Mouse (Mus musculus) testis, postnatal 14 days (tissue): ENCODE results near the gene L3mbtl4.
A peak's percentile ranks its signal among the peaks of the same experiment; 100 is the strongest.
"Not testable (repeated sequence)": the region's sequence is repeated elsewhere in the genome, so short reads cannot be mapped to it uniquely, and the experiment has no call there.

Source experiments
- DNase-seq: peaks from one replicate; pipeline ENCODE4 v3.0.0; 2021; ENCODE audit warnings: low spot score

Gene L3mbtl4

GRCm38 (mm10) chr17:68405993-68406392 lies 132.4 kb downstream of the L3mbtl4 start:
- no peak for DNase-seq

- DNase-seq, result not testable (repeated sequence)
Observed at GRCm38 (mm10) chr17:68407121-68407520, 133.5 kb downstream of the L3mbtl4 start.

GRCm38 (mm10) chr17:68422663-68423498 lies 149.3 kb downstream of the L3mbtl4 start:
- no peak for DNase-seq

GRCm38 (mm10) chr17:68433576-68433975 lies 160.0 kb downstream of the L3mbtl4 start:
- no peak for DNase-seq

GRCm38 (mm10) chr17:68450921-68451320 lies 177.3 kb downstream of the L3mbtl4 start:
- no peak for DNase-seq

GRCm38 (mm10) chr17:68461471-68461870 lies 187.9 kb downstream of the L3mbtl4 start:
- DNase-seq, result no peak

- no peak for DNase-seq
Observed at GRCm38 (mm10) chr17:68467311-68467710, 193.7 kb downstream of the L3mbtl4 start.

GRCm38 (mm10) chr17:68490065-68490691 lies 216.6 kb downstream of the L3mbtl4 start:
- no peak for DNase-seq

- DNase-seq, result no peak
Observed at GRCm38 (mm10) chr17:68492231-68492630, 218.6 kb downstream of the L3mbtl4 start.

GRCm38 (mm10) chr17:68502998-68503397 lies 229.4 kb downstream of the L3mbtl4 start:
- DNase-seq, result not testable (repeated sequence)

GRCm38 (mm10) chr17:68559698-68560097 lies 286.1 kb downstream of the L3mbtl4 start:
- no peak for DNase-seq

- DNase-seq, result no peak
Observed at GRCm38 (mm10) chr17:68560264-68560663, 286.7 kb downstream of the L3mbtl4 start.

GRCm38 (mm10) chr17:68571806-68572205 lies 298.2 kb downstream of the L3mbtl4 start:
- no peak for DNase-seq

GRCm38 (mm10) chr17:68585195-68585594 lies 311.6 kb downstream of the L3mbtl4 start:
- no peak for DNase-seq

- DNase-seq, result no peak
Observed at GRCm38 (mm10) chr17:68591619-68592018, 318.0 kb downstream of the L3mbtl4 start.

- DNase-seq, result no peak
Observed at GRCm38 (mm10) chr17:68602744-68603143, 329.1 kb downstream of the L3mbtl4 start.

GRCm38 (mm10) chr17:68607691-68608090 lies 334.1 kb downstream of the L3mbtl4 start:
- peak; percentile 13 for DNase-seq

GRCm38 (mm10) chr17:68611247-68611646 lies 337.6 kb downstream of the L3mbtl4 start:
- no peak for DNase-seq

- DNase-seq, result no peak
Observed at GRCm38 (mm10) chr17:68625281-68625680, 351.7 kb downstream of the L3mbtl4 start.

- DNase-seq, result no peak
Observed at GRCm38 (mm10) chr17:68629631-68630426, 356.2 kb downstream of the L3mbtl4 start.

- no peak for DNase-seq
Observed at GRCm38 (mm10) chr17:68631396-68631795, 357.8 kb downstream of the L3mbtl4 start.

GRCm38 (mm10) chr17:68640187-68640586 lies 366.6 kb downstream of the L3mbtl4 start:
- no peak for DNase-seq
